Mouse (Mus musculus) thymus, adult 2 months (tissue): ENCODE data around the gene Klf3. TPM values are rescaled to one million over a fixed set of nuclear protein-coding genes. Genes with fewer than 3 reads are reported as not detected.
"Not testable (repeated sequence)": the region's sequence is repeated elsewhere in the genome, so short reads cannot be mapped to it uniquely, and the experiment has no call there.

Source experiments
- DNase-seq: peaks from one replicate; pipeline ENCODE4 v3.0.0; 2021
- H3K27ac ChIP-seq: fragments of 200-500 bp; 2 replicates; pipeline ENCODE4 v1.5.1; 2012; ENCODE audit warnings: low read length, control low read depth; ENCODE audit not compliant: control insufficient read depth, insufficient read depth
- H3K27me3 ChIP-seq: fragments of 200-500 bp; 2 replicates; pipeline ENCODE4 v1.6.1; 2012; ENCODE audit warnings: mild to moderate bottlenecking, low read length, moderate library complexity, mixed read lengths; ENCODE audit not compliant: control insufficient read depth, insufficient read depth
- H3K36me3 ChIP-seq: fragments of 200-500 bp; 2 replicates; pipeline ENCODE4 v1.6.1; 2012; ENCODE audit warnings: mild to moderate bottlenecking, low read length, moderate library complexity; ENCODE audit not compliant: control insufficient read depth, insufficient read depth
- H3K4me1 ChIP-seq: fragments of 200-500 bp; replicated peaks from 2 replicates; pipeline ENCODE4 v1.6.1; 2012; ENCODE audit warnings: low read length; ENCODE audit not compliant: control insufficient read depth, insufficient read depth
- H3K4me3 ChIP-seq: fragments of 200-500 bp; 2 replicates; pipeline ENCODE4 v1.5.1; 2012; ENCODE audit warnings: mild to moderate bottlenecking, low read length, control low read depth, moderate library complexity; ENCODE audit not compliant: control insufficient read depth, insufficient read depth
- CTCF ChIP-seq: fragments of 200-500 bp; IDR thresholded peaks from 2 replicates; pipeline ENCODE4 v1.5.1; 2012; ENCODE audit warnings: mild to moderate bottlenecking, control low read depth, low read length, moderate library complexity, borderline replicate concordance; ENCODE audit not compliant: control insufficient read depth, poor library complexity, insufficient read depth; ENCODE audit errors: extremely low read depth
- POLR2A ChIP-seq: fragments of 200-500 bp; IDR thresholded peaks from 2 replicates; pipeline ENCODE4 v1.6.1; 2012; ENCODE audit warnings: mild to moderate bottlenecking, low read length, control low read depth, moderate library complexity; ENCODE audit not compliant: control insufficient read depth, poor library complexity, insufficient read depth; ENCODE audit errors: extremely low read depth
- WGBS: fragments of 180-500 bp; shearing (Covaris S2); methylation state at CpG from one replicate; pipeline ENCODE4 v1.1.7; 2018; 5-methylcytosine and 5-hydroxymethylcytosine counted together
- polyA plus RNA-seq: library from polyadenylated mRNA; depleted of rRNA; stranded (reverse); fragments of >200 nt; gene quantifications from 2 replicates; pipeline ENCODE4 v1.2.3, GENCODE M21; 2012; rRNA removed

Klf3 gene
- polyA plus RNA-seq, 1 experiment, result 175 TPM

GRCm38 (mm10) chr5:64877235-64878026 is 74.2 kb downstream of the Klf3 start:
- no peak overlapping the region for H3K27ac ChIP-seq
- no peaks in the 10 kb centered on the region; the same call in 1 of the 2 replicates for H3K4me1 ChIP-seq
- H3K36me3 ChIP-seq, result no peaks in the 10 kb centered on the region
- DNase-seq, result no peak
- no peaks in the 10 kb centered on the region; the same call in 1 of the 2 replicates for H3K27me3 ChIP-seq
- TF ChIP-seq POLR2A, result no peak
- TF ChIP-seq CTCF, result no peak
- H3K4me3 ChIP-seq, result no peak overlapping the region
- 90% methylated on average over 15 of the region's 15 CpGs for WGBS

DNA sequence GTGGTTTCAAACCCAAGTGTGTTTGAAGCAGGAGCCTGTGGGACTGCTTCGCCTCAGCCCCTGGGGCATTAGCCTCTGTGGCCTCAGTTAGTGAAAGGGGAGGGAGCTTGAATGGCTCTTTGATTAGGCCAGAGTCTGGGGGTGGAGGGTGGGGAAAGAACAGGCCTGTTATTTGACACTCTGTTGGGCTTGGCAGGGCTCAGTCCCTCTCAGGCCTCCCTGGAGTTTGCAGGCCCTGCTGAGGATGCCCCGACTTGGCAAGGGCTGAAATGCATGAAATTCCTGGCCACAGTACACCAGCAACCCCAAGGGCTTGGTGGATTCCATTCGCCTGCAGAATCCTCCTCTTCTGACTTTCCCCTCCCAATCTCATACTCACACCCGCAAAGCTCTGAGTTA is 74.8 kb downstream of the Klf3 start:
- H3K4me3 ChIP-seq, result no peak overlapping the region
- WGBS, result 83% methylated on average over 4 of the region's 4 CpGs
- DNase-seq, result no peak

DNA sequence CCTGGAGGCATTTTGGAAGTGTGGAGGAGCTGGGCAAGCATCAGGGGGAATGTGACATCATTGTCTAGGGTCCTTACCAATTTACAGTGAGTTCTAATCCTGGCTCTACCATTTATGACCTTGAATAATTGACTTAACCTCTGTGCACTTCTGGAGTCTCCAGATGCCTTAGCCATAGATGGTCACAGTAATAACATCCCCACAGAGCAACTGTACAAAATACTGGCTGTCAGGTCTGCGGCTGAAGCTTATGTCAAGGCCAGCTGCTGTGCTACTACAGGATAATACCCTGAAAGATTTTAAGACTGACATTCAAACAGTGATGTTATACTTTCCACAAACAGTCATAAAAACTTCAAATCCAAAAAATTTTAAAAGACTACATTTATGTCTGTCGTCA is 75.3 kb downstream of the Klf3 start:
- H3K36me3 ChIP-seq, result no peaks in the 10 kb centered on the region
- no peaks in the 10 kb centered on the region; the same call in 1 of the 2 replicates for H3K4me1 ChIP-seq
- H3K4me3 ChIP-seq, result no peak overlapping the region
- H3K27ac ChIP-seq, result no peak overlapping the region
- TF ChIP-seq CTCF (no peak), POLR2A (no peak)
- no peak for DNase-seq
- WGBS, result 93% methylated on average over 2 of the region's 2 CpGs
- H3K27me3 ChIP-seq, result no peaks in the 10 kb centered on the region; the same call in 1 of the 2 replicates

More for the DNA sequence above, 74.8 kb downstream of the Klf3 start:
- no peak for TF ChIP-seq CTCF
- no peak for TF ChIP-seq POLR2A
- Histone ChIP-seq H3K4me1 (no peaks in the 10 kb centered on the region; the same call in 1 of the 2 replicates), H3K27me3 (no peaks in the 10 kb centered on the region; the same call in 1 of the 2 replicates), H3K27ac (no peak overlapping the region), H3K36me3 (no peaks in the 10 kb centered on the region)

DNA sequence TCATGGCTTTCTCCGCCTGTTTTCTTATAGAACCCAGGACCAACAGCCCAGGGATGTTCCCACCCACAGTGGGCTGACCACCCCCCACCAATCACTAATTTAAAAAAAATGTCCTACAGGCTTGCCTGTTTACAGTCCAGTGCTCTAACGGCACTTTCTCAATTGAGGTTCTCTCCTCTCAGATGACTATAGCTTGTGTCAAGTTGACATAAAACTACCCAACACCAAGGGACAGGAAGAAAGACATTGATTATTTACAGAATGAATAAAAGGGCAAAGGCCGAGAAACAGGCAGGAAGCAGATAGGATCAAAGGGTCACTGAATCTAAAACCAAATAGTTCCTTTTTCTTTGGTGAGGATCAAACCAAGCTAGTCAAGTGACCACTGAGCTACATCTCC is 76.1 kb downstream of the Klf3 start:
- Histone ChIP-seq H3K4me3 (no peak overlapping the region), H3K36me3 (no peaks in the 10 kb centered on the region), H3K4me1 (peaks cover 4% of the 10 kb centered on the region), H3K27me3 (no peaks in the 10 kb centered on the region; the same call in 1 of the 2 replicates), H3K27ac (no peak overlapping the region)
- TF ChIP-seq CTCF (no peak), POLR2A (no peak)
- no peak for DNase-seq
- WGBS, result 87% methylated on average over 3 of the region's 3 CpGs

DNA sequence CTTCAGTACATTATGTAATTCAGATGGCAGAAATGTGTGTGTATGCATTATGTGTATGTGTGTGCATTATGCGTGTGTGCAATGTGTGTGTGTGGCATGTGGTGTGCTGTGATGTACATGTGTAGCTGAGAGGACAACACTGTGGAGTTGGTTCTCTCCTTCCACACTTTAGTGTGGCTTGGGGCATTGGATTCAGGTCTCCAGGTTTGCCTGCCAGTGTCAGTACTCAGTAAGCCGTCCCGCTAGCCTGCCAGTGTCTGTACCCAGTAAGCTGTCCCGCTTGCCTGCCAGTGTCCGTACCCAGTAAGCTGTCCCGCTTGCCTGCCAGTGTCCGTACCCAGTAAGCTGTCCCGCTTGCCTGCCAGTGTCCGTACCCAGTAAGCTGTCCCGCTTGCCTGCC is 78.4 kb downstream of the Klf3 start:
- H3K36me3 ChIP-seq, DNase-seq, H3K27me3 ChIP-seq, H3K27ac ChIP-seq, H3K4me3 ChIP-seq: not testable (repeated sequence)
- WGBS, result 95% methylated on average over 7 of the region's 10 CpGs
- peaks cover 14% of the 10 kb centered on the region for H3K4me1 ChIP-seq

DNA sequence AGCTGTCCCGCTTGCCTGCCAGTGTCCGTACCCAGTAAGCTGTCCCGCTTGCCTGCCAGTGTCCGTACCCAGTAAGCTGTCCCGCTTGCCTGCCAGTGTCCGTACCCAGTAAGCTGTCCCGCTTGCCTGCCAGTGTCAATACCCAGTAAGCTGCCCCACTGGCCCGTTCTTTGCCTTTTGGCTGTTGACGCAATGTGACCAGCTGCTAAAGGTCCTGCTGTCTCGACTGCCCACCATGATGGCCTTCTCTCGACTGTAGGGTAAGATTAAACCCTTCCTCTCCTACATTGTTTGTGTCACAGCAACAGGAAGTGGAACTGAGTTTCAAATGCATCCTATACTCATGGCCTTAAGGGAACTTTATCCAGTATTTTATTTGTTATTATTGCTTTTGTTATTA is 78.8 kb downstream of the Klf3 start:
- 90% methylated on average over 9 of the region's 11 CpGs for WGBS
- not testable (repeated sequence) for H3K4me3 ChIP-seq, H3K27ac ChIP-seq, H3K36me3 ChIP-seq, DNase-seq, H3K27me3 ChIP-seq
- peaks cover 17% of the 10 kb centered on the region for H3K4me1 ChIP-seq

Other genes with a start within 250 kb of the Klf3 start
- gene Tlr1, start 130.2 kb downstream of the Klf3 start, polyA plus RNA-seq, result 4.4 and 4.7 TPM in 2 replicates
- 1.5 TPM in 2 replicates for gene Tlr6, start 156.7 kb downstream of the Klf3 start, polyA plus RNA-seq
- 3.4 and 6.8 TPM in 2 replicates for gene Fam114a1, start 166.7 kb downstream of the Klf3 start, polyA plus RNA-seq